ENCODE assay signal across 9 mouse cellular contexts in genomic region chr10:128194551-128195461, GRCm38 (mm10). TPM values are rescaled to one million over a fixed set of nuclear protein-coding genes. Genes with fewer than 3 reads are reported as not detected.
DNase-seq lines count a peak whose midpoint lies in the region; ATAC-seq and TF ChIP-seq lines count a peak whose summit lies in the region.
"Had no signal": no experiment of that assay in that cellular context is flagged by ENCODE, and none has a peak within 500 bp of the region (broad histone marks: within the 10 kb centered on the region; RNA-seq: fewer than 3 reads in every experiment).

No protein-coding gene starts in this region.

- peaks cover 15% of the 10 kb centered on the region for H3K4me1 ChIP-seq in heart, embryonic 12.5 days (replicated peaks)
- no peaks in the 10 kb centered on the region for H3K4me1 ChIP-seq in cerebellum, adult 2 months (ENCODE audit: control insufficient read depth, insufficient read depth, low read length)

- no peaks in the 10 kb centered on the region for H3K36me3 ChIP-seq in heart, embryonic 12.5 days

- no peak for DNase-seq in heart, postnatal 36 days
- peak; percentile 79 for DNase-seq in cerebellum, adult 2 months
- peak; percentile 47 to 72 for DNase-seq in frontal cortex, postnatal 36 days (ENCODE audit: low spot score in 2 of 2)
- peak; percentile 59 for DNase-seq in left cerebral cortex, adult 8-10 months (ENCODE audit: low spot score in 2 of 2)
- peak; percentile 55 for DNase-seq in naive thymus-derived CD4-positive, alpha-beta T cell, adult 2 months (ENCODE audit: low read depth)
- DNase-seq in spleen, postnatal 10 days (ENCODE audit: low spot score in 2 of 2) = no peak

- peaks cover 31% of the 10 kb centered on the region for H3K27me3 ChIP-seq in heart, embryonic 12.5 days (replicated peaks)
- H3K27me3 ChIP-seq in cerebellum, adult 2 months (ENCODE audit: control insufficient read depth, insufficient read depth, low read length) = no peaks in the 10 kb centered on the region

- peak; percentile 90; the same call in 1 of the 2 replicates for TF ChIP-seq POLR2A in cerebellum, adult 2 months (IDR thresholded peaks at IDR 0.05; ENCODE audit: borderline replicate concordance, insufficient read depth, low read length)

- H3K9me3 ChIP-seq in heart, embryonic 12.5 days (replicated peaks) = no peaks in the 10 kb centered on the region

- intact Hi-C loops in heart, postnatal 36 days (cut with DNase I) = no loop called here

- peak overlapping the region; percentile 100 for H3K4me2 ChIP-seq in heart, embryonic 12.5 days

- H3K27ac ChIP-seq in heart, embryonic 12.5 days (ENCODE audit: poor library complexity, severe bottlenecking) = no peak overlapping the region
- H3K27ac ChIP-seq in cerebellum, adult 2 months (ENCODE audit: insufficient read depth, low read length) = peak overlapping the region; percentile 73

- peak overlapping the region; percentile 88 for H3K4me3 ChIP-seq in heart, embryonic 12.5 days
- peak overlapping the region; percentile 83 for H3K4me3 ChIP-seq in cerebellum, adult 2 months (replicated peaks; ENCODE audit: insufficient read depth, low read depth, low read length)

- 1% methylated on average over 62 of the region's 79 CpGs for WGBS in heart, embryonic 12.5 days
- under 1% methylated on average over 72 of the region's 79 CpGs for WGBS in cerebellum, adult 2 months

- no peak for TF ChIP-seq CTCF in cerebellum, adult 2 months (IDR thresholded peaks at IDR 0.05; ENCODE audit: borderline replicate concordance, insufficient read depth, low read depth, low read length)

- peak overlapping the region; percentile 71 for H3K9ac ChIP-seq in heart, embryonic 12.5 days

- peak; percentile 89 for ATAC-seq in heart, embryonic 12.5 days (ENCODE audit: insufficient number of reproducible peaks, low FRiP score)
- peak; percentile 52 for ATAC-seq in CD4-positive, CD25-positive, alpha-beta regulatory T cell, adult 4 months

RNA-seq across cellular contexts. Expression of gene Gls2, which starts 0.5 kb away (rescaled TPM):
- 0.47 and 1.7 TPM in 2 replicates for polyA plus RNA-seq in heart, embryonic 12.5 days (2016; fragmentation: Nextera tagmentation; extraction: Ambion mirVana)
- total RNA-seq in heart, postnatal 36 days (2021) = under 1 TPM; 0.58 to 0.92 TPM
- polyA plus RNA-seq in CD4-positive, CD25-positive, alpha-beta regulatory T cell, adult 4 months (2017; shearing (Covaris generic)) = under 1 TPM in 1 of 2 experiments, not detected in 1; 0.32 TPM
- polyA plus RNA-seq in cerebellum, adult 2 months (2012; rRNA removed) = 68.3 and 77.7 TPM in 2 replicates
- 10 to 100 TPM; 32.6 to 36.0 (median 34.0) TPM for total RNA-seq in left cerebral cortex, adult 8-10 months (2022)

RNA-seq across cellular contexts. Expression of gene Rbms2, which starts 14.7 kb away (rescaled TPM):
- polyA plus RNA-seq in heart, embryonic 12.5 days (2016; fragmentation: Nextera tagmentation; extraction: Ambion mirVana) = 43.4 and 44.1 TPM in 2 replicates
- 10 to 100 TPM; 89.2 to 95.3 TPM for total RNA-seq in heart, postnatal 36 days (2021)
- polyA plus RNA-seq in CD4-positive, CD25-positive, alpha-beta regulatory T cell, adult 4 months (2017; shearing (Covaris generic)) = 10 to 100 TPM; 24.9 to 31.7 TPM
- 23.5 and 23.7 TPM in 2 replicates for polyA plus RNA-seq in cerebellum, adult 2 months (2012; rRNA removed)
- 10 to 100 TPM; 14.3 to 18.7 (median 17.1) TPM for total RNA-seq in left cerebral cortex, adult 8-10 months (2022)

RNA-seq across cellular contexts. Expression of gene Spryd4, which starts 16.8 kb away (rescaled TPM):
- 35.7 and 36.4 TPM in 2 replicates for polyA plus RNA-seq in heart, embryonic 12.5 days (2016; fragmentation: Nextera tagmentation; extraction: Ambion mirVana)
- total RNA-seq in heart, postnatal 36 days (2021) = 10 to 100 TPM; 35.7 to 41.4 TPM
- polyA plus RNA-seq in CD4-positive, CD25-positive, alpha-beta regulatory T cell, adult 4 months (2017; shearing (Covaris generic)) = 10 to 100 TPM; 12.2 to 19.6 TPM
- 13.5 and 15.6 TPM in 2 replicates for polyA plus RNA-seq in cerebellum, adult 2 months (2012; rRNA removed)
- 1 to 10 TPM; 8.4 to 9.4 (median 9.2) TPM for total RNA-seq in left cerebral cortex, adult 8-10 months (2022)

RNA-seq across cellular contexts. Expression of gene Mip, which starts 30.8 kb away (rescaled TPM):
- polyA plus RNA-seq in heart, embryonic 12.5 days (2016; fragmentation: Nextera tagmentation; extraction: Ambion mirVana) = not detected in 2 replicates
- total RNA-seq in heart, postnatal 36 days (2021) = not detected
- polyA plus RNA-seq in CD4-positive, CD25-positive, alpha-beta regulatory T cell, adult 4 months (2017; shearing (Covaris generic)) = not detected
- polyA plus RNA-seq in cerebellum, adult 2 months (2012; rRNA removed) = not detected in 2 replicates
- not detected for total RNA-seq in left cerebral cortex, adult 8-10 months (2022)
- total RNA-seq: adrenal gland, adult 18-20 months had no signal

RNA-seq across cellular contexts. Expression of gene Timeless, which starts 37.1 kb away (rescaled TPM):
- 37.6 and 44.5 TPM in 2 replicates for polyA plus RNA-seq in heart, embryonic 12.5 days (2016; fragmentation: Nextera tagmentation; extraction: Ambion mirVana)
- 10 to 100 TPM in 1 of 2 experiments, 1 to 10 TPM in 1; 8.9 to 12.2 TPM for total RNA-seq in heart, postnatal 36 days (2021)
- polyA plus RNA-seq in CD4-positive, CD25-positive, alpha-beta regulatory T cell, adult 4 months (2017; shearing (Covaris generic)) = 10 to 100 TPM; 28.0 to 42.5 TPM
- 6.3 and 6.6 TPM in 2 replicates for polyA plus RNA-seq in cerebellum, adult 2 months (2012; rRNA removed)
- total RNA-seq in left cerebral cortex, adult 8-10 months (2022) = 1 to 10 TPM; 6.4 to 9.9 (median 7.8) TPM

Comparison
In these comparisons a context has a peak if more than half of its experiments do, and no peak if none do; other contexts are left out.
1. DNase-seq: peak in cerebellum, adult 2 months (2 of 2), frontal cortex, postnatal 36 days (2 of 2), left cerebral cortex, adult 8-10 months (2 of 2) and naive thymus-derived CD4-positive, alpha-beta T cell, adult 2 months (single experiment); none in heart, postnatal 36 days (0 of 2) and spleen, postnatal 10 days (0 of 2).
2. RNA of gene Gls2, which starts 0.5 kb away (polyA plus RNA-seq): 68.3 to 77.7 TPM in cerebellum, adult 2 months; 0.47 to 1.7 TPM in heart, embryonic 12.5 days and 0.32 TPM in CD4-positive, CD25-positive, alpha-beta regulatory T cell, adult 4 months; every median in the first group is over 10 times any median in the second.